Mouse (Mus musculus): ENCODE data around the gene Astn1. TPM values are rescaled to one million over a fixed set of nuclear protein-coding genes. Genes with fewer than 3 reads are reported as not detected.
A peak's percentile ranks its signal among the peaks of the same experiment; 100 is the strongest.

The Astn1 gene
- polyA plus RNA-seq, 1 experiment from 2014 or later, result 2.6 TPM

GRCm38 (mm10) chr1:158362292-158363101, 424 bp downstream of the Astn1 start:
- under 1% methylated on average over 36 of the region's 37 CpGs for WGBS (ENCODE audit: insufficient replicate concordance)
- H3K9ac ChIP-seq (ENCODE audit: low read depth, low read length), result peak overlapping the region; percentile 59; the same call in 1 of the 2 replicates

GRCm38 (mm10) chr1:158364461-158364860, 2.4 kb downstream of the Astn1 start:
- Histone ChIP-seq H3K27ac (ENCODE audit: low read depth, low read length) (no peak overlapping the region), H3K27me3 (ENCODE audit: control insufficient read depth, insufficient read depth, low read length) (peaks cover 7% of the 10 kb centered on the region), H3K36me3 (ENCODE audit: control insufficient read depth, insufficient read depth, low read length) (no peaks in the 10 kb centered on the region), H3K9ac (ENCODE audit: low read depth, low read length) (no peak overlapping the region), H3K9me3 (replicated peaks; ENCODE audit: control insufficient read depth, low read length) (no peaks in the 10 kb centered on the region), H3K4me2 (no peak overlapping the region), H3K4me3 (ENCODE audit: low read depth, low read length) (no peak overlapping the region), H3K4me1 (ENCODE audit: control insufficient read depth, insufficient read depth, low read length) (no peaks in the 10 kb centered on the region)
- WGBS (ENCODE audit: insufficient replicate concordance), result 61% methylated on average over 1 of the region's 1 CpGs
- no peak for ATAC-seq (replicated peaks; ENCODE audit: insufficient number of reproducible peaks, low FRiP score, low TSS enrichment)

More at GRCm38 (mm10) chr1:158362292-158363101, 424 bp downstream of the Astn1 start:
- no peak; the same call in 1 of the 2 replicates for ATAC-seq (replicated peaks; ENCODE audit: insufficient number of reproducible peaks, low FRiP score, low TSS enrichment)
- Histone ChIP-seq H3K9me3 (replicated peaks; ENCODE audit: control insufficient read depth, low read length) (no peaks in the 10 kb centered on the region), H3K4me3 (ENCODE audit: low read depth, low read length) (peak overlapping the region; percentile 47), H3K4me2 (peak overlapping the region; percentile 83), H3K27ac (ENCODE audit: low read depth, low read length) (no peak overlapping the region), H3K36me3 (ENCODE audit: control insufficient read depth, insufficient read depth, low read length) (no peaks in the 10 kb centered on the region), H3K27me3 (ENCODE audit: control insufficient read depth, insufficient read depth, low read length) (peaks cover 10% of the 10 kb centered on the region), H3K4me1 (ENCODE audit: control insufficient read depth, insufficient read depth, low read length) (no peaks in the 10 kb centered on the region)

DNA sequence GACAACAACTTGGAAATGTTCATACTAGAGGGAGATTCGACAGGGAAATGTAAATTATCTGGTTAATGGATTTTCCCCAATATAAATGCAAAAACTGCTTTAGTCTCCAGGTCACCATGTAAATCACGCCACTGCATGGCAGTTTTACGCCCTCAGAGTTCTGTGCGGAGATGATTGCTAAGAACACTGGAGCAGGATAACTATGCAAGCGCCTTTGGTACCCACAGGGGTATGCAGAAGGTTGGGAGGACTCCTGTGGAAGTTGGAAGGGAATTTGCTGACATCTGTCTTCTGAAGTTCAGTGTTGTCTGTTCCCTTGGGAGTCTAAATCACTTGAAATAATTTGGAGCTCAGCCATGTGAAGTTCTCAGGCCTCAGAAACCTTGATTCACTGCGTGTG, 20.2 kb downstream of the Astn1 start:
- no peaks in the 10 kb centered on the region for H3K4me1 ChIP-seq (ENCODE audit: control insufficient read depth, insufficient read depth, low read length)
- WGBS (ENCODE audit: insufficient replicate concordance), result 81% methylated on average over 6 of the region's 6 CpGs
- H3K36me3 ChIP-seq (ENCODE audit: control insufficient read depth, insufficient read depth, low read length), result no peaks in the 10 kb centered on the region
- ATAC-seq (replicated peaks; ENCODE audit: insufficient number of reproducible peaks, low FRiP score, low TSS enrichment), result no peak
- H3K4me2 ChIP-seq, result no peak overlapping the region
- no peak overlapping the region for H3K9ac ChIP-seq (ENCODE audit: low read depth, low read length)
- H3K27ac ChIP-seq (ENCODE audit: low read depth, low read length), result no peak overlapping the region
- no peaks in the 10 kb centered on the region for H3K9me3 ChIP-seq (replicated peaks; ENCODE audit: control insufficient read depth, low read length)
- H3K4me3 ChIP-seq (ENCODE audit: low read depth, low read length), result no peak overlapping the region
- H3K27me3 ChIP-seq (ENCODE audit: control insufficient read depth, insufficient read depth, low read length), result no peaks in the 10 kb centered on the region

GRCm38 (mm10) chr1:158383210-158383609, 21.1 kb downstream of the Astn1 start:
- no peak for ATAC-seq (replicated peaks; ENCODE audit: insufficient number of reproducible peaks, low FRiP score, low TSS enrichment)
- 72% methylated on average over 3 of the region's 3 CpGs for WGBS (ENCODE audit: insufficient replicate concordance)
- Histone ChIP-seq H3K36me3 (ENCODE audit: control insufficient read depth, insufficient read depth, low read length) (no peaks in the 10 kb centered on the region), H3K9me3 (replicated peaks; ENCODE audit: control insufficient read depth, low read length) (no peaks in the 10 kb centered on the region), H3K4me2 (no peak overlapping the region), H3K27me3 (ENCODE audit: control insufficient read depth, insufficient read depth, low read length) (no peaks in the 10 kb centered on the region), H3K27ac (ENCODE audit: low read depth, low read length) (no peak overlapping the region), H3K4me3 (ENCODE audit: low read depth, low read length) (no peak overlapping the region), H3K4me1 (ENCODE audit: control insufficient read depth, insufficient read depth, low read length) (no peaks in the 10 kb centered on the region), H3K9ac (ENCODE audit: low read depth, low read length) (no peak overlapping the region)

DNA sequence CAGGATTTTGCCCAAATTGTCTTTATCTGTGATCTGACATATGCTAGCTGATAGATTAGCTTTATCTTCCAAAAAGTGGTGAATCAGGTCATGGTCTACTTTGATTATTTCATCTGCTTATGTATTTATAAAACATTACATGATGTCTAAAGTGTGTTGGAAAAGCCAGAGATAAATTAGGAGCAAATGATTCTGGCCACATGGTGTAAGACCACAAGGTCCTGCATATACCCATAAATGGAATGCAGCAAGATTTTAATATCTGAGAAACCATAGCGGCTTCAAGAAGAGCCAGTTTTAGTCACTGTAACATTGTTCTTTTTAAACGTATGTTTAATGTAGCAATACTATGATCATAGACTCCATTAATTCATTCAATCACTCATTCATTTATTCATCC, 23.2 kb downstream of the Astn1 start:
- H3K27me3 ChIP-seq (ENCODE audit: control insufficient read depth, insufficient read depth, low read length), result no peaks in the 10 kb centered on the region
- 81% methylated on average over 2 of the region's 2 CpGs for WGBS (ENCODE audit: insufficient replicate concordance)
- ATAC-seq (replicated peaks; ENCODE audit: insufficient number of reproducible peaks, low FRiP score, low TSS enrichment), result no peak
- H3K9me3 ChIP-seq (replicated peaks; ENCODE audit: control insufficient read depth, low read length), result no peaks in the 10 kb centered on the region
- H3K4me2 ChIP-seq, result no peak overlapping the region
- H3K27ac ChIP-seq (ENCODE audit: low read depth, low read length), result no peak overlapping the region
- no peak overlapping the region for H3K9ac ChIP-seq (ENCODE audit: low read depth, low read length)
- H3K4me3 ChIP-seq (ENCODE audit: low read depth, low read length), result no peak overlapping the region
- no peaks in the 10 kb centered on the region for H3K36me3 ChIP-seq (ENCODE audit: control insufficient read depth, insufficient read depth, low read length)
- H3K4me1 ChIP-seq (ENCODE audit: control insufficient read depth, insufficient read depth, low read length), result no peaks in the 10 kb centered on the region

GRCm38 (mm10) chr1:158386781-158387180, 24.7 kb downstream of the Astn1 start:
- Histone ChIP-seq H3K9ac (ENCODE audit: low read depth, low read length) (no peak overlapping the region), H3K4me2 (no peak overlapping the region), H3K4me1 (ENCODE audit: control insufficient read depth, insufficient read depth, low read length) (no peaks in the 10 kb centered on the region), H3K4me3 (ENCODE audit: low read depth, low read length) (no peak overlapping the region), H3K27ac (ENCODE audit: low read depth, low read length) (no peak overlapping the region), H3K36me3 (ENCODE audit: control insufficient read depth, insufficient read depth, low read length) (no peaks in the 10 kb centered on the region), H3K27me3 (ENCODE audit: control insufficient read depth, insufficient read depth, low read length) (no peaks in the 10 kb centered on the region), H3K9me3 (replicated peaks; ENCODE audit: control insufficient read depth, low read length) (no peaks in the 10 kb centered on the region)
- WGBS (ENCODE audit: insufficient replicate concordance), result 44% methylated on average over 3 of the region's 3 CpGs
- ATAC-seq (replicated peaks; ENCODE audit: insufficient number of reproducible peaks, low FRiP score, low TSS enrichment), result no peak

GRCm38 (mm10) chr1:158388995-158389394, 26.9 kb downstream of the Astn1 start:
- no peaks in the 10 kb centered on the region for H3K4me1 ChIP-seq (ENCODE audit: control insufficient read depth, insufficient read depth, low read length)
- WGBS (ENCODE audit: insufficient replicate concordance), result 86% methylated on average over 4 of the region's 4 CpGs
- no peak overlapping the region for H3K9ac ChIP-seq (ENCODE audit: low read depth, low read length)

DNA sequence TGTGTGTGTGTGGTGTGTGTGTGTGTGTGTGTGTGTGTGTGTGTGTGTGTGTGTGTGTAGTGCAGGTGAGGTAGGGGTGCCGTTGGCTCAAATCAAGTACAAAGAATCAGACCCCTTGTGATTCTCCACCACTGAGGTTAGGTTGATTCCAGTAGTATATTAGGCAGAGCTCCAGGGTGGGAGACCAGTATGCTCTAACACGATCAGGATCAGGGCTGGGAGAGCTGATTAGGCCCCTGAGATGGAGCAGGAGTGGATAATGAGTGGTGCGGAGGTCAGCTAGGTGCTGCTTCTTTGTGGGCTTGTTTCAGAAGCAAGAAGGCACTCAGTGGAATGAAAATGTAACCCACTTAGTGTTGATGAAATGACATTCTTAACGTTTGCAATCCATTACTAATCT, 28.6 kb downstream of the Astn1 start:
- no peaks in the 10 kb centered on the region for H3K4me1 ChIP-seq (ENCODE audit: control insufficient read depth, insufficient read depth, low read length)
- no peak for ATAC-seq (replicated peaks; ENCODE audit: insufficient number of reproducible peaks, low FRiP score, low TSS enrichment)
- no peaks in the 10 kb centered on the region for H3K36me3 ChIP-seq (ENCODE audit: control insufficient read depth, insufficient read depth, low read length)
- no peaks in the 10 kb centered on the region for H3K9me3 ChIP-seq (replicated peaks; ENCODE audit: control insufficient read depth, low read length)
- H3K9ac ChIP-seq (ENCODE audit: low read depth, low read length), result no peak overlapping the region
- no peak overlapping the region for H3K4me2 ChIP-seq
- H3K27ac ChIP-seq (ENCODE audit: low read depth, low read length), result no peak overlapping the region
- 68% methylated on average over 4 of the region's 4 CpGs for WGBS (ENCODE audit: insufficient replicate concordance)
- no peaks in the 10 kb centered on the region for H3K27me3 ChIP-seq (ENCODE audit: control insufficient read depth, insufficient read depth, low read length)
- H3K4me3 ChIP-seq (ENCODE audit: low read depth, low read length), result no peak overlapping the region

More at GRCm38 (mm10) chr1:158388995-158389394, 26.9 kb downstream of the Astn1 start:
- no peak overlapping the region for H3K4me3 ChIP-seq (ENCODE audit: low read depth, low read length)
- H3K36me3 ChIP-seq (ENCODE audit: control insufficient read depth, insufficient read depth, low read length), result no peaks in the 10 kb centered on the region
- H3K27ac ChIP-seq (ENCODE audit: low read depth, low read length), result no peak overlapping the region
- H3K27me3 ChIP-seq (ENCODE audit: control insufficient read depth, insufficient read depth, low read length), result no peaks in the 10 kb centered on the region
- no peak overlapping the region for H3K4me2 ChIP-seq
- H3K9me3 ChIP-seq (replicated peaks; ENCODE audit: control insufficient read depth, low read length), result no peaks in the 10 kb centered on the region
- no peak for ATAC-seq (replicated peaks; ENCODE audit: insufficient number of reproducible peaks, low FRiP score, low TSS enrichment)

DNA sequence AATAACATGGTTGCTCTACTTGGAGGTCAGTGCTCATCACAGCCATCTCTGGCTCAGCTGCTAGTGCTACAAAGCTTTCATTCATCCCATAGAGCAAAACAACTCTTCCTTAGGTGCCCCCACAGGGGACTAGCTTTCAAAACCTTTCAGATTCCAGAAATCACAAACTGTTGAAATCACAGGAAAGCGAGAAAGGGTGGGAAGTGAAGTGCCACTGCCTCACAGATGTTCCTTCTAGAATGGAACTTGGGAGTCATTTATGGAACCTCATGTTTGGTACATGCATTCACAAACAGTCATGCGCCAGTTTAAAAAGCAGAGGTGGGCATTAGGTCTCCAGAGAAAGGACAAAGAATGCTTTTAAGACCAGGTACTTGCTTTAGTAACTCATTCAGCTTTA, 35.0 kb downstream of the Astn1 start:
- H3K27me3 ChIP-seq (ENCODE audit: control insufficient read depth, insufficient read depth, low read length), result no peaks in the 10 kb centered on the region
- H3K27ac ChIP-seq (ENCODE audit: low read depth, low read length), result no peak overlapping the region
- H3K4me1 ChIP-seq (ENCODE audit: control insufficient read depth, insufficient read depth, low read length), result no peaks in the 10 kb centered on the region
- H3K9ac ChIP-seq (ENCODE audit: low read depth, low read length), result no peak overlapping the region
- ATAC-seq (replicated peaks; ENCODE audit: insufficient number of reproducible peaks, low FRiP score, low TSS enrichment), result no peak
- no peaks in the 10 kb centered on the region for H3K9me3 ChIP-seq (replicated peaks; ENCODE audit: control insufficient read depth, low read length)
- H3K4me3 ChIP-seq (ENCODE audit: low read depth, low read length), result no peak overlapping the region
- WGBS (ENCODE audit: insufficient replicate concordance), result 79% methylated on average over 2 of the region's 2 CpGs
- H3K36me3 ChIP-seq (ENCODE audit: control insufficient read depth, insufficient read depth, low read length), result no peaks in the 10 kb centered on the region
- no peak overlapping the region for H3K4me2 ChIP-seq
